Mouse (Mus musculus): ENCODE measurements at regions not wholly inside any gene's neighbourhood (a gene's known extent, or its start where the extent isn't known, plus 50 kb on each side); places are given as distances from the start of the nearest gene placed in this dataset.

DNA sequence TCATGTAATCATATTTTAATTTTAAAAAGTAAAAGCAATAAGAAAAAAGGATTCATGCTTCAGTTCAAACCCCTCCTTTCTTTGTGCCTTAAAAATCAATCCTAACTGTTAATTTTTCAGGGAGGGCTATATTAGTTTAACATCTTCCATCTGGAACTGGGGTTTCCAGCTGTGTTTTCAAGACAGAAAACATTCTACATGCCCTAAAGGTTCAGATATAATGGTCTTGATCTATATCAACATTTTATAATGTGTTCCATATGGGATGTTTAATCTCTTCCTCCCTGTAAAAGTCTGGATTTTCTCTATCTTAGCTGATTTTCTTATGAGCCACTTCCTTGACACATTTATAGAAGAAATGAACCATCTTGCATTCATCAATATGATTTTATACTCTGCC is 205.9 kb upstream of the Grm7 start:
- ChIA-PET CTCF (no interaction called here), POLR2A (no interaction called here)

DNA sequence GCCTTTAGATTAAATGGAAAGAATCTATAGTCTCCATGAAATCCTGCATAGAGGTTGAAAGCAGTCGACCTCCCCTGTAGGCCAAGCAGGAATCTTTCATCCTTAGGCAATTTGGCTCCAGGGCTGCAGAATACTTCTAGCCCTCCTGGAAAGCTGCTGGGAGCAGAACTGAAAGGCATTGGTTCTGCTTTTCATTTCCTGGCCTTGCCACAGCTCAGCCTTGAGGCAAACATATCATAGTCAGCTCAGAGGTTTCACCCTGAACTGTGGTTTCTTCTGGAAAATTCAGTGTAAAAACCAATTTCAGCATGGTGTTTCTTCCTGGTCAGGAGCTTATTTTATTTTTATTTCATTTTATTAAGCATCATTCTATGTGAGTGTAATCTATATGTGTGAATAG is 182.0 kb upstream of the Grm7 start:
- CTCF ChIA-PET: no interaction called here
- POLR2A ChIA-PET: interaction anchor here in 1 of 4 experiments (1.2 kb wide), 1 partner anchor 11 kb away, joined by 3 read pairs; no protein-coding TSS in a partner anchor

DNA sequence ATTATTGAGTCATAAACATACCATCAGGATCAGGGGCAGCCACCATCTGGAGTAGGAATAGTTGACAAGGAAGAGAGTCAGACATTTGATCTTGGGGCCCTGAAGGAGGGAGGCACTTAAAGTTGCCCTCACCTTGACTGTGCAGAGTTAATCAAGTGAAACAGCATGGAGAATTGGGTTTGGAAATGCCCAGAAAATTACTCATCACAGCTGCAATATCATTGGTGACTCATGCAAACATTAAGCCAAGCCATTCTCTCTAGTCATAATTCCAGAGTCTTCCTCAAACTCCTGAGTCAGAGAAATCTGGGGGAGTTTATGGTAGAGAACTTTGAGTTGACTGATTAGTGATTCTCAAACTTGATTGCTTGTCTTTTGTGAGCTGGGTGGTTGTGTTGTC is 177.7 kb upstream of the Grm7 start:
- ChIA-PET CTCF (no interaction called here), POLR2A (no interaction called here)

DNA sequence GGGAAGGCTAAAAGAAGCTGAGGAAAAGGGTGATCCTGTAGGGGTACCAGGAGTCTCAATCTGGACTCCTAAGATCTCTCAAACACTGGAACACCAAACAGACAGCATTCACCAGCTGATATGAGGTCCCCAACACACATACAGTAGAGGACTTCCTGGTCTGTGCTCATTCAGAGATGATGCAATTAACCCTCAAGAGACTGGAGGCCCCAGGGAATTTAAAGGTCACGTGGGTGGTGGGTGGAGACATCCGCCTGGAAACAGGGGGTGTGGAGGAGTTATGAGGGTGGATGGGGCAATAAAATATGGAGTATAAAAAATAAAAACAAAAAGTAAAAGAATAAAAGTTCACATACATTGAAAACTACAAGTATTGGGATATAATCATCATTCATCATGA is 139.5 kb upstream of the Grm7 start:
- POLR2A ChIA-PET: no interaction called here
- CTCF ChIA-PET: no interaction called here

DNA sequence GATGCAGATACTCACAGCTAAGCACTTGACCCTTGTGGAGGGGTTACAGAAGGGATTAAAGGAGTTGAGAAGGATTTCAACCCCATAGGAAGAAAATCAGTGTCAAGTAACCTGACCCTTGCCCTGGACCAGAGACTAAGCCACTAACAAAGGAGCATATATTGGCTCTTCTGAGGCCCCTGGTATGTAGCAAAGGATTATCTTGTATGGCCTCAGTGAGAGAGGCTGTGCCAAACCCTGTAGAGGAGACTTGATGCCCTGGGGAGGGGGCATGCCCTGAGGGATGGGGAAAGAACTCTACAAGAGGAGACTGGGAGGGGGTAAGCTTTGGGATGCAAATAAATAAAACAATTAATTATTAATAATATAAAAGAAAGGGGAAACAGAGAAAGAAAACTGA is 134.9 kb upstream of the Grm7 start:
- ChIA-PET CTCF (no interaction called here), POLR2A (no interaction called here)

GRCm38 (mm10) chr6:110538731-110539191 is 106.6 kb upstream of the Grm7 start:
- CTCF ChIA-PET: no interaction called here
- POLR2A ChIA-PET: no interaction called here

- POLR2A ChIA-PET: no interaction called here
- CTCF ChIA-PET: interaction anchor here in 2 of 4 experiments (0.7 kb wide), 2 partner anchors 22 to 63 kb away, joined by 3 read pairs; no protein-coding TSS in a partner anchor
These were observed 99.8 kb upstream of the Grm7 start for GRCm38 (mm10) chr6:110545542-110545941.

- POLR2A ChIA-PET: no interaction called here
These were observed 90.5 kb upstream of the Grm7 start for GRCm38 (mm10) chr6:110554847-110555246.

GRCm38 (mm10) chr6:110559656-110560055 is 85.7 kb upstream of the Grm7 start:
- CTCF ChIA-PET: no interaction called here
- POLR2A ChIA-PET: no interaction called here

More at GRCm38 (mm10) chr6:110554847-110555246, 90.5 kb upstream of the Grm7 start:
- CTCF ChIA-PET: no interaction called here

- ChIA-PET POLR2A (no interaction called here), CTCF (no interaction called here)
These were observed 85.0 kb upstream of the Grm7 start for GRCm38 (mm10) chr6:110560426-110560825.

DNA sequence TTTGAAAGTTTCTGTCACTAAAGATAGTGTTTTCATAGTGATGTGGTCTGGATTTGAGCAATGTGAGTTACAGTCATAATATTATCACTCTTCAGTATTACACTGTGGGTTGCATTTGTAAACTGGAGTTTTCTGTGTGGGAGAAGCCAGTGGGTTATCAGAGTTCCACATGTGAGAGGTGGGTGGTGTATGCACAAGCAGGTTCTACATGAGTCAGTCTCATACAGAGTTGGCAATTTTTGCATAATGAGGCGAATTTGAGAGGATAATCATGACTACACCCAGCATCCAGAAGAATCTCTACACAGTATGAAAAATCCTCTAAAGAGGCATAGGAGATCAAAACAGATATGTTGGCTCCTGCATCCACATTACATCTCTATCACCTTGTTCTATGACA is 68.2 kb upstream of the Grm7 start:
- ChIA-PET POLR2A (no interaction called here), CTCF (no interaction called here)

Data from embryonic stem cell, embryonic (primary cell).